Mouse (Mus musculus) embryonic stem cell, embryonic (primary cell): ENCODE measurements around the gene Hsd17b3.

Source experiments
- CTCF ChIA-PET, 4 experiments: fragments of 300-600 bp in 2 of 4; fragments of 350-600 bp in 2 of 4; sonication (Branson Sonifier 250); formaldehyde crosslinking; loops; one replicate each; lab custom pipeline; 2022; ENCODE audit warnings: inconsistent platforms in 2 of 4; lab: Charles Lee
- POLR2A ChIA-PET, 4 experiments: fragments of 300-600 bp in 2 of 4; fragments of 350-600 bp in 2 of 4; sonication (Branson Sonifier 250); formaldehyde crosslinking; loops; one replicate each; lab custom pipeline; 2022; ENCODE audit warnings: antibody characterized with exemption in 4 of 4, inconsistent platforms in 1 of 4; lab: Charles Lee

Hsd17b3 gene

GRCm38 (mm10) chr13:64050895-64051294 lies 38.1 kb downstream of the Hsd17b3 start:
- CTCF ChIA-PET: interaction anchor here in 2 of 4 experiments (0.6 to 1.6 kb wide), 4 partner anchors 8 to 531 kb away, joined by 3 to 5 read pairs (median 4); no protein-coding TSS in a partner anchor
- POLR2A ChIA-PET: no interaction called here

DNA sequence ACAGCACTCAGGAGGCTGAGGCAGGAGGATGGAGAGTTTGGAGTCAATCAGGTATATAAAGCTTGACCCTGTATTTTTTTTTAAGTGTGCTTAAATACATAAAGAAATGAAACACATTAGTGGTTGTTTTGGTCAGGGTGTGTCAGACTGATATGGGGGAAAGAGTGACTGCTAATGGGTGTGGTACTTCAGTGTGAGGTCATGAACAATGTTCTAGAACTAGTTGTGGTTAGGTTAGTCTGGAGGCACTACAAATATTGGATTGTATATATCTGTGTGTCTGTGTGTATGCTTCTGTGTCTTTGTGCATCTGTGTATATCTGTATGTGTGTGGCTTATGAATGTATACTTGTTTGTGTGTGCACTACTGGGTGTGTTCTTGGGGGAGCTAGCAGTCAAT lies 39.5 kb downstream of the Hsd17b3 start:
- ChIA-PET POLR2A (interaction anchor here in 1 of 4 experiments (1.4 kb wide), 1 partner anchor 10 kb away, joined by 3 read pairs; no protein-coding TSS in a partner anchor), CTCF (no interaction called here)

GRCm38 (mm10) chr13:64048467-64048866 lies 40.6 kb downstream of the Hsd17b3 start:
- ChIA-PET CTCF (interaction anchor here in 2 of 4 experiments (1.6 kb wide), 2 partner anchors 10 to 51 kb away, joined by 5 read pairs; no protein-coding TSS in a partner anchor), POLR2A (interaction anchor here in 1 of 4 experiments (0.9 kb wide), 1 partner anchor 34 kb away, joined by 3 read pairs; no protein-coding TSS in a partner anchor)

GRCm38 (mm10) chr13:64039976-64040375 lies 49.1 kb downstream of the Hsd17b3 start:
- POLR2A ChIA-PET: no interaction called here
- CTCF ChIA-PET: interaction anchor here in 1 of 4 experiments (0.6 kb wide), 1 partner anchor 13 kb away, joined by 17 read pairs; no protein-coding TSS in a partner anchor

- CTCF ChIA-PET: interaction anchor here (0.5 to 2.2 kb wide), 22 partner anchors 9 to 667 kb away, joined by 3 to 11 read pairs (median 4); no protein-coding TSS in a partner anchor
- POLR2A ChIA-PET: interaction anchor here in 2 of 4 experiments (0.7 to 8.1 kb wide), 4 partner anchors 15 to 109 kb away, joined by 3 to 66 read pairs (median 3); no protein-coding TSS in a partner anchor
These were observed 50.9 kb downstream of the Hsd17b3 start for GRCm38 (mm10) chr13:64038114-64038513.

GRCm38 (mm10) chr13:64036079-64037011 lies 52.7 kb downstream of the Hsd17b3 start:
- CTCF ChIA-PET: interaction anchor here (0.6 to 2.2 kb wide), 10 partner anchors 31 to 701 kb away, joined by 3 to 11 read pairs (median 3); no protein-coding TSS in a partner anchor
- POLR2A ChIA-PET: interaction anchor here in 3 of 4 experiments (0.5 to 8.1 kb wide), 8 partner anchors 11 to 221 kb away, joined by 3 to 66 read pairs (median 3); no protein-coding TSS in a partner anchor

GRCm38 (mm10) chr13:64035036-64035435 lies 54.0 kb downstream of the Hsd17b3 start:
- CTCF ChIA-PET: interaction anchor here in 2 of 4 experiments (0.8 to 1.2 kb wide), 2 partner anchors 134 to 242 kb away, joined by 3 read pairs; no protein-coding TSS in a partner anchor
- POLR2A ChIA-PET: interaction anchor here (0.6 to 8.1 kb wide), 18 partner anchors 10 to 604 kb away, joined by 3 to 66 read pairs (median 3); partner anchors contain the start of gene Ercc6l2 (in 1 of the 4)

- CTCF ChIA-PET: interaction anchor here in 2 of 4 experiments (0.5 to 1.7 kb wide), 2 partner anchors 133 to 160 kb away, joined by 3 to 5 read pairs; no protein-coding TSS in a partner anchor
- POLR2A ChIA-PET: interaction anchor here in 3 of 4 experiments (0.7 to 8.1 kb wide), 16 partner anchors 9 to 603 kb away, joined by 3 to 66 read pairs (median 4); no protein-coding TSS in a partner anchor
These were observed 55.1 kb downstream of the Hsd17b3 start for GRCm38 (mm10) chr13:64033921-64034320.

DNA sequence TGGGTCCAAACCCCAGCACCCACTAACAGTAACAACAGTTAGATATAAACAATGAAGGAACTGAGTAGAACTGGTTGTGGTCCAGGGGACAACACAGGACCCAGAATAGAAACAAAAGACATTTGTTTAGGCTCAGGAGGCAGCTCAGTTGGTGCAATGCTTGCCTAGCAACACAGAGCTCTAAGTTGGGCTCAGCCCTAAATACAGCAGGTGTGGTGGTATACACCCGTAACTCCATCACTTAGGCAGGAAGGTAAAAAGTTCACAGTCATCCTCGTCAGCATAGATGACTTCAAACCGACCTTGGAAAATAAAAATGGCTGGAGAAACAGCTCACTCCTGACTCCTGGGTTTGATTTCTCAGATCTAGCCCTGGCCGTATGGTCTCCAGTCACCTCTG lies 55.8 kb downstream of the Hsd17b3 start:
- ChIA-PET POLR2A (interaction anchor here in 3 of 4 experiments (0.6 to 8.1 kb wide), 24 partner anchors 8 to 489 kb away, joined by 3 to 66 read pairs (median 3); partner anchors contain the start of gene Ercc6l2 (in 1 of the 3)), CTCF (interaction anchor here in 2 of 4 experiments (0.6 to 1.7 kb wide), 5 partner anchors 9 to 740 kb away, joined by 3 to 5 read pairs (median 3); no protein-coding TSS in a partner anchor)

DNA sequence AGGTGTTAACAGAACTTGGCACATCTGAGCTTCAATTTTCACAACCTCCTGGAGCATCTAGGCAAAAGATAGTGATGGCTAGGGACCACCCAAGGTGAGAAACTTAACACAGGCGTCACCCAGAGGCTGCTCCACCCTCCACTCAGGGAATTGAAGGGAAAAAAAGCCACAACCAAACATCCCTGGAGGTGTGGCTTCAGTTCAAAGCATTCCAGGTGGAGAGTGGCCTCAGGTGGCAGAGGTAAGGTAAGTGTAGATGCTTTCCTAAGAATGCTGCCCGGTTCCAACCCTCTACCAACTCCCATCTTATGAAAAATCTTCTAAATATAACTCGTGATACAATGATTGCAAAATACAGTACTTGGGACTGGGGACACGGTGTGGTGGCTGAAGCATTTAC lies 57.8 kb downstream of the Hsd17b3 start:
- ChIA-PET POLR2A (interaction anchor here in 2 of 4 experiments (0.6 to 8.1 kb wide), 5 partner anchors 63 to 466 kb away, joined by 3 to 66 read pairs (median 4); no protein-coding TSS in a partner anchor), CTCF (interaction anchor here in 2 of 4 experiments (0.7 to 0.9 kb wide), 2 partner anchors 86 to 149 kb away, joined by 3 to 4 read pairs; no protein-coding TSS in a partner anchor)

DNA sequence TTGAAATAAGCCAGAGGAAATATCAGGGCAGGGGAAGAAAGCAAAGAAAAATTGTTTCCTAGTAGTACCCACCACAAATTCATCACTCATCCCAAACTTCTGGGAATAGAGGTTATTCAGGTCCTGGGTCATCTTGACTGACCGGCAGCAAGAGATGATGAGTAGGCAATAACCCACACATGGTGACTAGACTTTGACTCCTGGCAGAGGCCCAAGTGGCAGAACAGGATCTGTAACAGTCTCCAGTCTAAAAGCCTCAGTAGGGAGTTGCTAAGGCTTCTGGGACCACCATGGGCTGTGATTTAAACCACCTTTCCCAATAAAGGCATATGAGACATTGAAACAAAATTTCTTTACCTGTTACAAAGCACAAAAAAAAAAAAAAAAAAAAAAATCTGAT lies 58.2 kb downstream of the Hsd17b3 start:
- POLR2A ChIA-PET: interaction anchor here in 2 of 4 experiments (0.7 to 8.1 kb wide), 3 partner anchors 62 to 99 kb away, joined by 3 to 66 read pairs (median 4); no protein-coding TSS in a partner anchor
- CTCF ChIA-PET: interaction anchor here in 3 of 4 experiments (0.7 to 0.9 kb wide), 3 partner anchors 86 to 948 kb away, joined by 3 to 4 read pairs (median 3); no protein-coding TSS in a partner anchor

- ChIA-PET CTCF (interaction anchor here in 1 of 4 experiments (1.0 to 1.4 kb wide), 3 partner anchors 8 to 74 kb away, joined by 3 to 4 read pairs (median 3); no protein-coding TSS in a partner anchor), POLR2A (interaction anchor here in 3 of 4 experiments (0.5 to 5.1 kb wide), 17 partner anchors 8 to 752 kb away, joined by 3 to 28 read pairs (median 5); no protein-coding TSS in a partner anchor)
These were observed 64.2 kb downstream of the Hsd17b3 start for GRCm38 (mm10) chr13:64024803-64025202.

DNA sequence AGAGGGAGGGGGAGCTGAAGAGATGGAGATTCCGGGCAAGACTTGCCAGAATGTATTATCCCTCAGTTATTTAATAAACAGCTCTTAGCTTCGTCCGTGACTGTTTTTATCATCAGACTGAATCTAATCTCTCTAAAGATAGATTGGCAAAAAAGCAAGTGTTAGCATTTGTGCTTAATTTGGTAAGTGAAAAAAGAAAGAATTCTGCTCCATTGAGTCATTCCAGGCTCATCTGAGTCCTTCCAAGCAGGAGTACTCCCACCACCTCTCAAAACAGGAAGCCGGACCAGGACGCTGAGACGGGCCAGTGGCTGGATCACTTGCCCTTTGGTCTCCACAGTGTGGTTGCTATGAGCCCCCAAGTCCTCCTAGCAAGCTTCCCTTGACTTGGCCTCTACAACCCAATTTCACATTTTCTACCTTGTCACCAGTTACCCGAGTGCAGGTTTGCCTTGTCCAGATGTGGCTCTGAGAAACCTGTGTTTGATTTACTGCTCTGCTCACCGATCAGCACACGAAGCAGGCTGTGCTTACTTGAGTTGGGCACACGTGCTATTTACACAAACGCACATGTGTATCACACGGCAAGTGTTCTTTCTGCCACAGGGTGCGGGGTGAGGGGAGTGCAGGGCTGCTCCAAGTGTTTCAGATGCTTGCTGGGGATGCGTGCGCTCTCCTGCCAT lies 66.1 kb downstream of the Hsd17b3 start:
- ChIA-PET CTCF (interaction anchor here in 2 of 4 experiments (0.5 to 0.6 kb wide), 3 partner anchors 106 to 464 kb away, joined by 3 to 12 read pairs (median 4); no protein-coding TSS in a partner anchor), POLR2A (interaction anchor here in 3 of 4 experiments (0.6 to 3.4 kb wide), 16 partner anchors 9 to 125 kb away, joined by 3 to 28 read pairs (median 3); partner anchors contain the start of gene Hsd17b3 (in 1 of the 3))

DNA sequence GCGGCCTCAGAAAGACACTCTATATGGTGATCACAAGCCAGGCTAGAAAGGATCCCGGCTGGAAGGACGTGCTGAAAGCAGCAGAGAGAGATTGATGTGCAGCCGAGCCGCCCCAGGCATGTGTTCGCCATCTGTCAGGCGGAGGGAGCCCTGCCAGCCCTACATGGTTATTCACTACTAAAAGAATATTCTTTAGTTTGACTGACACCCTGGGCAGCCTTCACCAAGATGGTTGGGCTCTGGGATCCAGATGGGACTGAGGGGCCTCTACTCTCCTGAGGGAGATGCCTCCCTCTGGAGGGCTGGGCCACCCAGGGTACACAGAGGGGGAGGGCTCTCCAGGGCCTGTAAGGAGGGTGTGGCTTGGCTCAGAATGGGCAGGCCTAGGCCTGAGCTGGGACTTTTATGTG lies 68.1 kb downstream of the Hsd17b3 start:
- POLR2A ChIA-PET: interaction anchor here in 3 of 4 experiments (0.6 to 3.1 kb wide), 18 partner anchors 12 to 590 kb away, joined by 3 to 18 read pairs (median 3); no protein-coding TSS in a partner anchor

GRCm38 (mm10) chr13:64018586-64019141 lies 70.4 kb downstream of the Hsd17b3 start:
- ChIA-PET POLR2A (interaction anchor here in 2 of 4 experiments (1.0 to 2.9 kb wide), 3 partner anchors 16 to 39 kb away, joined by 3 to 18 read pairs (median 6); no protein-coding TSS in a partner anchor), CTCF (no interaction called here)

More for the DNA sequence above, 68.1 kb downstream of the Hsd17b3 start:
- CTCF ChIA-PET: interaction anchor here in 1 of 4 experiments (1.4 kb wide), 1 partner anchor 17 kb away, joined by 4 read pairs; no protein-coding TSS in a partner anchor

DNA sequence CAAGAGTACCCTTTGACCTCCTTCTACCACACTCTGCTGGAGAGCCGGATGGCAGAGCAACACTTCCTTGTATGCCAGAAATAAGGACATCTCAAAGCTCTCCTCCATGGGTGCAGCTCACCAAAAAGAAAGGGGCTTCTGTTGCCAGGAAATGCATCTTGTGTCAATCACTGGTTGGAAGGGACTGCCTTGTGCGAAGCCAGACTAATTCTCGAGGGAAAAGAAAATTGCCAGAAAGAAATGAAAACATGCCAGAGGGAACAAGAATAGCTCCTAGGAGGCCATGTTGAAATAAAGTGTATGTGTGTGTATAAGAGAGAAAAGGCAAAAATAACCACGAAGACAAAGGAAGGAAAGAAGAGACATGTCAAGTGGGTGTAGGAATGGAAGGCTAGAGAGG lies 73.0 kb downstream of the Hsd17b3 start:
- ChIA-PET CTCF (interaction anchor here in 1 of 4 experiments (1.6 kb wide), 1 partner anchor 8 kb away, joined by 4 read pairs; no protein-coding TSS in a partner anchor), POLR2A (interaction anchor here in 2 of 4 experiments (0.8 to 1.7 kb wide), 6 partner anchors 13 to 59 kb away, joined by 3 to 5 read pairs (median 3); no protein-coding TSS in a partner anchor)
